Mouse (Mus musculus) v-Abl transformed pro-B cells (cell line): ENCODE data around the gene Zdhhc8.

Experiments used
- in situ Hi-C, 2 experiments: fragments of 400-800 bp; cut with MboI; formaldehyde crosslinking; loops; one replicate each; pipeline ENCODE4 v1.15.1; 2025; ENCODE audit not compliant: unreplicated experiment in 2 of 2

The Zdhhc8 gene

GRCm38 (mm10) chr16:18233451-18233850, 1.5 kb downstream of the Zdhhc8 start:
- in situ Hi-C loops, result no loop called here

- in situ Hi-C loops, result no loop called here
Observed at GRCm38 (mm10) chr16:18231451-18231850, 3.5 kb downstream of the Zdhhc8 start.

- in situ Hi-C loops, result no loop called here
Observed at GRCm38 (mm10) chr16:18231047-18231446, 3.9 kb downstream of the Zdhhc8 start.

GRCm38 (mm10) chr16:18230617-18231016, 4.3 kb downstream of the Zdhhc8 start:
- in situ Hi-C loops, result no loop called here

- in situ Hi-C loops, result no loop called here
Observed at GRCm38 (mm10) chr16:18229622-18230021, 5.3 kb downstream of the Zdhhc8 start.

GRCm38 (mm10) chr16:18228856-18229255, 6.1 kb downstream of the Zdhhc8 start:
- in situ Hi-C loops, result no loop called here

- in situ Hi-C loops, result no loop called here
Observed at GRCm38 (mm10) chr16:18227897-18228422, 7.0 kb downstream of the Zdhhc8 start.

- in situ Hi-C loops, result no loop called here
Observed at GRCm38 (mm10) chr16:18227187-18227586, 7.7 kb downstream of the Zdhhc8 start.

GRCm38 (mm10) chr16:18222188-18222587, 12.7 kb downstream of the Zdhhc8 start:
- in situ Hi-C loops, result no loop called here

- in situ Hi-C loops, result no loop called here
Observed at GRCm38 (mm10) chr16:18221543-18221898, 13.4 kb downstream of the Zdhhc8 start.

- in situ Hi-C loops, result no loop called here
Observed at GRCm38 (mm10) chr16:18220856-18221542, 13.9 kb downstream of the Zdhhc8 start.

- in situ Hi-C loops, result no loop called here
Observed at GRCm38 (mm10) chr16:18220001-18220400, 14.9 kb downstream of the Zdhhc8 start.

- in situ Hi-C loops, result loop anchor here in 1 of 2 experiments (5.0 kb wide), 1 partner anchor 44 kb away; no protein-coding TSS in a partner anchor
Observed at GRCm38 (mm10) chr16:18218580-18218996, 16.3 kb downstream of the Zdhhc8 start.

- in situ Hi-C loops, result loop anchor here in 1 of 2 experiments (5.0 kb wide), 1 partner anchor 45 kb away; no protein-coding TSS in a partner anchor
Observed at GRCm38 (mm10) chr16:18217579-18217978, 17.4 kb downstream of the Zdhhc8 start, which contains the start of gene Ccdc188. TSS of gene Ccdc188 (plus strand) at chr16:18217879.

GRCm38 (mm10) chr16:18214858-18215257, 20.1 kb downstream of the Zdhhc8 start:
- in situ Hi-C loops, result loop anchor here (5.0 kb wide), 7 partner anchors 38 to 163 kb away; partner anchors contain the start of gene Dgcr6 (in 2 of the 2)

- in situ Hi-C loops, result loop anchor here (5.0 kb wide), 6 partner anchors 36 to 161 kb away; partner anchors contain the start of gene Dgcr6 (in 2 of the 2)
Observed at GRCm38 (mm10) chr16:18213689-18214088, 21.2 kb downstream of the Zdhhc8 start.

GRCm38 (mm10) chr16:18211417-18212171, 23.3 kb downstream of the Zdhhc8 start:
- in situ Hi-C loops, result loop anchor here (5.0 kb wide), 6 partner anchors 34 to 159 kb away; partner anchors contain the start of gene Dgcr6 (in 2 of the 2)

GRCm38 (mm10) chr16:18210701-18211416, 24.1 kb downstream of the Zdhhc8 start:
- in situ Hi-C loops, result loop anchor here (5.0 kb wide), 6 partner anchors 34 to 159 kb away; partner anchors contain the start of gene Dgcr6 (in 2 of the 2)

- in situ Hi-C loops, result no loop called here
Observed at GRCm38 (mm10) chr16:18203430-18204091, 31.4 kb downstream of the Zdhhc8 start.

- in situ Hi-C loops, result no loop called here
Observed at GRCm38 (mm10) chr16:18202061-18202460, 32.9 kb downstream of the Zdhhc8 start.
